ENCODE assay signal across 13 mouse cellular contexts in the genomic region with DNA sequence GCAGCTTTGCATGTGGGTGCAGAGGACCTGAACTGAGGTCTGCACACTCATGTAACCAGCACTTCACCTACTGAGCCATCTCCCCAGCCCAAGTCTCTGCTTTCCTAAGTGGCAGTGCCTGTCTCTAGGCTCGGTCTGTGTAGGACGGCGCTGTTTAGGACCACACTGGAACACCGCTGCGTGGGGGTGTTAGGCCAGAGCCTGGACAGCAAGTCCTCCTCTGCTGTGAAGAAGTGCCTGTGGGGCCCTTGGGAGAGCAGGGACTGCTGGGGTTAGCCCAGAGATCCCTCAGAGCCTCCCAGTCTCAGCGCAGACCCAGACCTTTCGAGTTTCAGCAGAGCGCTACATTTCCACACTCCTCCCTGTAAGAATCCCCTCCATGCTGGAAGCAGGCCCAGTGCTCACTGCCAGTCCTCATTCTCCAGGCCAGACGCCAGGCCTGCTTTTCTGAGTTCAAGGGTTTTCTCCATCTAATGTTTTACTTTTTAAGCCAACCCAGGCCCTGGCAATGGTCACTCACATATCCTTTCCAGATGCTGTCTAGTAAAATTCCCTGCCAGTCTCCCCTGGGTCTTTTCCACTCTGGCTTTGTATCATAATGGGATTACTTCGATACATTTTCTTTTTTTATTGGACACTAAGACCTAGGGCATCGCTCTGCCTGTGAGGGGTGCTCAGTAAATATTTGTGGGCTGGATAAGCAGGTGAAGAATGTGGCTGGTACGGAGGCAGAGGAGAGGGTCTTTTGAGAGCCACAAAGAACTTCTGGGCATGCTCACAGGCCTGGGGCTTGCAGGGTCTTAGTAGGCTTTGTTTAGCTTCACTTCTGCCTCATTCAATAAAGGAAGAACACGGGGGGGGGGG. TPM values are rescaled to one million over a fixed set of nuclear protein-coding genes. Genes with fewer than 3 reads are reported as not detected.
A peak's percentile ranks its signal among the peaks of the same experiment; 100 is the strongest.
DNase-seq lines count a peak whose midpoint lies in the region; ATAC-seq and TF ChIP-seq lines count a peak whose summit lies in the region.
"Had no signal": no experiment of that assay in that cellular context is flagged by ENCODE, and none has a peak within 500 bp of the region (broad histone marks: within the 10 kb centered on the region; RNA-seq: fewer than 3 reads in every experiment).

No protein-coding gene starts in this region.

- no peak for TF ChIP-seq CTCF in stomach, postnatal 0 days (IDR thresholded peaks at IDR 0.05; ENCODE audit: low read depth)

- H3K27ac ChIP-seq in heart, embryonic 10.5 days = no peak overlapping the region
- H3K27ac ChIP-seq in stomach, embryonic 16.5 days (ENCODE audit: low read length) = no peak overlapping the region
- no peak overlapping the region for H3K27ac ChIP-seq in stomach, postnatal 0 days (replicated peaks)
- H3K27ac ChIP-seq: liver, embryonic 14.5 days had no signal

- DNase-seq in adrenal gland, postnatal 14 days = peak; percentile 21
- DNase-seq in adrenal gland, adult 18-20 months (ENCODE audit: low spot score in 2 of 2) = no peak
- DNase-seq in heart, postnatal 4 days = peak; percentile 40
- no peak for DNase-seq in heart, embryonic 10.5 days (ENCODE audit: low spot score)
- DNase-seq in stomach, postnatal 0 days (ENCODE audit: low spot score) = no peak
- DNase-seq: adrenal gland, postnatal 36 days; cerebellum, adult 8-10 months had no signal

- H3K9me3 ChIP-seq in heart, embryonic 10.5 days = no peaks in the 10 kb centered on the region; the same call in 1 of the 2 replicates
- H3K9me3 ChIP-seq in stomach, embryonic 16.5 days (replicated peaks; ENCODE audit: control insufficient read depth, low read length) = no peaks in the 10 kb centered on the region
- no peaks in the 10 kb centered on the region for H3K9me3 ChIP-seq in stomach, postnatal 0 days (ENCODE audit: control insufficient read depth, low read length)

- WGBS in heart, embryonic 10.5 days = 82% methylated on average over 13 of the region's 13 CpGs
- WGBS in stomach, embryonic 16.5 days = 66% methylated on average over 13 of the region's 13 CpGs
- WGBS in stomach, postnatal 0 days = 53% methylated on average over 13 of the region's 13 CpGs

- H3K4me1 ChIP-seq in heart, embryonic 10.5 days = no peaks in the 10 kb centered on the region
- no peaks in the 10 kb centered on the region for H3K4me1 ChIP-seq in stomach, embryonic 16.5 days (ENCODE audit: control insufficient read depth, insufficient read depth, low read length)
- H3K4me1 ChIP-seq in stomach, postnatal 0 days (replicated peaks; ENCODE audit: control insufficient read depth, insufficient read depth) = no peaks in the 10 kb centered on the region

- H3K4me2 ChIP-seq in stomach, embryonic 16.5 days (ENCODE audit: low read depth, low read length) = no peak overlapping the region
- H3K4me2 ChIP-seq in stomach, postnatal 0 days (replicated peaks; ENCODE audit: low read depth) = no peak overlapping the region

- H3K9ac ChIP-seq in stomach, embryonic 16.5 days (ENCODE audit: low read length) = no peak overlapping the region
- H3K9ac ChIP-seq in stomach, postnatal 0 days (ENCODE audit: low read length) = no peak overlapping the region
- H3K9ac ChIP-seq: liver, embryonic 14.5 days had no signal

- no peak for TF ChIP-seq EP300 in stomach, postnatal 0 days (optimal IDR thresholded peaks at IDR 0.05)

- H3K36me3 ChIP-seq in heart, embryonic 10.5 days = no peaks in the 10 kb centered on the region
- H3K36me3 ChIP-seq in stomach, embryonic 16.5 days (ENCODE audit: control insufficient read depth, insufficient read depth, low read length) = no peaks in the 10 kb centered on the region
- H3K36me3 ChIP-seq in stomach, postnatal 0 days (ENCODE audit: control insufficient read depth, insufficient read depth, low read length) = no peaks in the 10 kb centered on the region

- H3K27me3 ChIP-seq in heart, embryonic 10.5 days (ENCODE audit: insufficient read depth, poor library complexity, severe bottlenecking) = peaks cover 13% of the 10 kb centered on the region
- no peaks in the 10 kb centered on the region for H3K27me3 ChIP-seq in stomach, embryonic 16.5 days (ENCODE audit: control insufficient read depth, insufficient read depth, low read length)
- H3K27me3 ChIP-seq in stomach, postnatal 0 days (ENCODE audit: control insufficient read depth, insufficient read depth, low read length) = no peaks in the 10 kb centered on the region

- H3K4me3 ChIP-seq in heart, embryonic 10.5 days = no peak overlapping the region
- H3K4me3 ChIP-seq in stomach, embryonic 16.5 days (replicated peaks; ENCODE audit: low read length) = no peak overlapping the region
- H3K4me3 ChIP-seq in stomach, postnatal 0 days (ENCODE audit: low read depth, low read length) = no peak overlapping the region

- peak; percentile 57 for ATAC-seq in stomach, embryonic 16.5 days (ENCODE audit: insufficient read depth, low FRiP score)
- ATAC-seq in stomach, postnatal 0 days (ENCODE audit: low FRiP score, low TSS enrichment) = no peak
- no peak for ATAC-seq in granulocyte monocyte progenitor cell, adult 5-6 weeks (replicated peaks; ENCODE audit: poor library complexity, severe bottlenecking)
- ATAC-seq in erythroid progenitor cell, adult 5-6 weeks (replicated peaks; ENCODE audit: low FRiP score, poor library complexity, severe bottlenecking) = no peak

RNA-seq across cellular contexts. Expression of a gene that starts 20.4 kb away (rescaled TPM):
- total RNA-seq in adrenal gland, postnatal 14 days (2021) = 0.45 and 1.4 TPM in 2 replicates
- not detected for total RNA-seq in adrenal gland, adult 18-20 months (2021)
- under 1 TPM; 0.24 to 0.32 TPM for total RNA-seq in heart, postnatal 4 days (2021)
- polyA plus RNA-seq in heart, embryonic 10.5 days (2016; fragmentation: Nextera tagmentation; extraction: Ambion mirVana) = 0.32 and 0.69 TPM in 2 replicates
- polyA plus RNA-seq in stomach, embryonic 16.5 days (2015; fragmentation: Nextera tagmentation; extraction: Ambion mirVana) = 16.7 and 24.0 TPM in 2 replicates
- polyA plus RNA-seq in stomach, postnatal 0 days (2015; fragmentation: Nextera tagmentation; extraction: Ambion mirVana) = 41.3 and 42.7 TPM in 2 replicates
- not detected in 2 replicates for total RNA-seq in granulocyte monocyte progenitor cell, adult 5-6 weeks (2014; fragmentation: Nextera tagmentation)
- total RNA-seq in granulocyte monocyte progenitor cell, adult 5-6 weeks (2017) = 0.82 TPM in 1 of 2 replicates, not detected in the other
- not detected in 2 replicates for total RNA-seq in erythroid progenitor cell, adult 5-6 weeks (2015; ENCODE audit: low replicate concordance)
- total RNA-seq in erythroid progenitor cell, adult 5-6 weeks (2017; ENCODE audit: low replicate concordance) = not detected in 2 replicates
- total RNA-seq: adrenal gland, postnatal 36 days had no signal

RNA-seq across cellular contexts. Expression of a gene that starts 37.5 kb away (rescaled TPM):
- 3.6 TPM in 1 of 2 replicates, not detected in the other for total RNA-seq in adrenal gland, postnatal 14 days (2021)
- not detected for total RNA-seq in adrenal gland, adult 18-20 months (2021)
- not detected for total RNA-seq in heart, postnatal 4 days (2021)
- 0.70 and 1.7 TPM in 2 replicates for polyA plus RNA-seq in heart, embryonic 10.5 days (2016; fragmentation: Nextera tagmentation; extraction: Ambion mirVana)
- 31.8 and 36.6 TPM in 2 replicates for polyA plus RNA-seq in stomach, embryonic 16.5 days (2015; fragmentation: Nextera tagmentation; extraction: Ambion mirVana)
- polyA plus RNA-seq in stomach, postnatal 0 days (2015; fragmentation: Nextera tagmentation; extraction: Ambion mirVana) = 56.8 and 57.6 TPM in 2 replicates
- total RNA-seq in granulocyte monocyte progenitor cell, adult 5-6 weeks (2014; fragmentation: Nextera tagmentation) = not detected in 2 replicates
- total RNA-seq in granulocyte monocyte progenitor cell, adult 5-6 weeks (2017) = not detected in 2 replicates
- not detected in 2 replicates for total RNA-seq in erythroid progenitor cell, adult 5-6 weeks (2015; ENCODE audit: low replicate concordance)
- total RNA-seq in erythroid progenitor cell, adult 5-6 weeks (2017; ENCODE audit: low replicate concordance) = not detected in 2 replicates
- total RNA-seq: adrenal gland, postnatal 36 days; heart, postnatal 25 days; MEL had no signal

RNA-seq across cellular contexts. Expression of a gene that starts 56.3 kb away (rescaled TPM):
- not detected in 2 replicates for total RNA-seq in adrenal gland, postnatal 14 days (2021)
- total RNA-seq in adrenal gland, adult 18-20 months (2021) = not detected
- under 1 TPM in 1 of 2 experiments, not detected in 1; 0.18 TPM for total RNA-seq in heart, postnatal 4 days (2021)
- polyA plus RNA-seq in heart, embryonic 10.5 days (2016; fragmentation: Nextera tagmentation; extraction: Ambion mirVana) = 0.84 and 1.1 TPM in 2 replicates
- 0.25 TPM in 2 replicates for polyA plus RNA-seq in stomach, embryonic 16.5 days (2015; fragmentation: Nextera tagmentation; extraction: Ambion mirVana)
- polyA plus RNA-seq in stomach, postnatal 0 days (2015; fragmentation: Nextera tagmentation; extraction: Ambion mirVana) = 1.2 and 1.3 TPM in 2 replicates
- total RNA-seq in granulocyte monocyte progenitor cell, adult 5-6 weeks (2014; fragmentation: Nextera tagmentation) = 1.2 and 1.3 TPM in 2 replicates
- 2.8 and 3.9 TPM in 2 replicates for total RNA-seq in granulocyte monocyte progenitor cell, adult 5-6 weeks (2017)
- total RNA-seq in erythroid progenitor cell, adult 5-6 weeks (2015; ENCODE audit: low replicate concordance) = not detected in 2 replicates
- total RNA-seq in erythroid progenitor cell, adult 5-6 weeks (2017; ENCODE audit: low replicate concordance) = 0.08 and 0.64 TPM in 2 replicates
- total RNA-seq: adrenal gland, postnatal 36 days; MEL had no signal

RNA-seq across cellular contexts. Expression of a gene that starts 56.3 kb away (rescaled TPM):
- total RNA-seq in adrenal gland, postnatal 14 days (2021) = 67.7 and 86.3 TPM in 2 replicates
- total RNA-seq in adrenal gland, adult 18-20 months (2021) = 10 to 100 TPM; 75.6 to 76.0 TPM
- total RNA-seq in heart, postnatal 4 days (2021) = 10 to 100 TPM; 43.0 to 51.1 TPM
- 110 and 166 TPM in 2 replicates for polyA plus RNA-seq in heart, embryonic 10.5 days (2016; fragmentation: Nextera tagmentation; extraction: Ambion mirVana)
- 117 and 120 TPM in 2 replicates for polyA plus RNA-seq in stomach, embryonic 16.5 days (2015; fragmentation: Nextera tagmentation; extraction: Ambion mirVana)
- 90.4 and 94.5 TPM in 2 replicates for polyA plus RNA-seq in stomach, postnatal 0 days (2015; fragmentation: Nextera tagmentation; extraction: Ambion mirVana)
- 100 and 111 TPM in 2 replicates for total RNA-seq in granulocyte monocyte progenitor cell, adult 5-6 weeks (2014; fragmentation: Nextera tagmentation)
- total RNA-seq in granulocyte monocyte progenitor cell, adult 5-6 weeks (2017) = 158 and 165 TPM in 2 replicates
- 12.6 and 19.8 TPM in 2 replicates for total RNA-seq in erythroid progenitor cell, adult 5-6 weeks (2015; ENCODE audit: low replicate concordance)
- total RNA-seq in erythroid progenitor cell, adult 5-6 weeks (2017; ENCODE audit: low replicate concordance) = 13.7 and 29.0 TPM in 2 replicates

Comparison
In these comparisons a context has a peak if more than half of its experiments do, and no peak if none do; other contexts are left out.
1. DNase-seq: peak in adrenal gland, postnatal 14 days (single experiment) and heart, postnatal 4 days (single experiment); none in adrenal gland, adult 18-20 months (0 of 2), heart, embryonic 10.5 days (single experiment) and stomach, postnatal 0 days (single experiment).